Mouse (Mus musculus) spleen, postnatal 14 days (tissue): ENCODE data around the gene Drd5.

Source experiments
- DNase-seq, 2 experiments: peaks; one replicate each; pipeline ENCODE4 v3.0.0; 2021 to 2022; ENCODE audit warnings: low spot score in 2 of 2

Drd5 gene

DNA sequence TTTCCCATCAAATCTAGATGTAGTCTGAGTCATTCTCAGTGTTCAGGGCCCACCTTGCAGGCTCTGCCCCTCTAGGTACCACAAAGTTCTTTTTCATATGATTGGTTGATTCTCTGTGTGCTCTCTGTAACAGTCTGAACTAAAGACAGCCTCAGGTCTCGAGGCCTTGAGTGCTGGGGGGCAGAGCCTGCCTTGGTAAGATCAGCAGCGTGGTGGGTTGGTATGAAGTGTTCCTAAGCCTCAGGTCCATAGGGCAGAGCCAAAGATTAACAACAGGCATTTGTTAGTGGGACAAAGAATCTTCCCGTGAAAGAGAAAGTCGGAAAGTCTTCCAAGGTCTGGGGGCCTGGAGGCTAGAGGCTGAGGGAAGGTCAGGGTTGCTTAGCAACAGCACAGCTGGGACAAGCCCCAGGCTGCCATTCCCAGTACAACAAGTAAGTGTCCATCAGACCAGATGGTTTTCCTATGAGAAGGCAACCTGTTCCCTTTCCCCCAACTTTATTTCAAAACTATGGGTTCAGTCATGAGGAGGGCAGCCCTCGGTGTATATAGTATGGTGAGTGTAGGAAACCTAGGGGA lies 31.3 kb downstream of the Drd5 start:
- DNase-seq = no peak

DNA sequence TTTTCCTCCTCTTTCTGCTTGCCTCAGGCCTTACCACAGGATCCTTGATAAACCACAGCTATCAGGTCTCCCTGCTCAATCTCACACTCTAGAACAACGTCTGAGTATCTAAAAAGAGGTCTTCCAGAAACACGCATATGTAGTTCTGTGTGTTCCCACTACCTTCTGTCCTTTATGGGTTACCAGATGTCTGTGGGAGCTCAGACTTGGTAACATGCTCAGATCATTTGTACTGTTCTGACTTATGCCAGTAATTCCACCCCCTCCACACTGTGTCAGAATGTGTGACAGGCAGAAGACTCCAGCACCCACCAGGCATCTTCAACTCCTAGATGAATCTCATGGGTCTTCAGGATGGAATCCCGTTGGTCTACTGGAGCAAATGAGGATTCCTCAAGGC lies 37.8 kb downstream of the Drd5 start:
- no peak for DNase-seq

DNA sequence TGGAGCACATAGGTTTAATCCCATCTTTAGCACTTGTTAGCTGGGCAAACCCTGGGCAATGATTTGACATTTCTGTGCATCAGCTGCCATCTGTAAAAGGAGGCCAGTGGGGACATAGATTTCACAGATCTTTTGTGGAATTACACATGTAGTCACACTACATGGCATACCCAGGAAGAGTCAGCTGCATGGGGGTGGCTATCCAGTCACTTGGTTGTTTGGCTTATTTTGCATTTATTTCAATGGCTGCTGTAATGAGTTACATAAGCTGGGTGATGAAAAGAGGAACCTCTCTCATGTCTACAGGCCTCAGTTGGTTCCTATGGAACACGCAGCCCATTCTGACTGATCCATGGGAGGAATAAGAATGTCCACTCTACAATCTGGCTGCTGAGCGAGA lies 40.5 kb downstream of the Drd5 start:
- no peak for DNase-seq

DNA sequence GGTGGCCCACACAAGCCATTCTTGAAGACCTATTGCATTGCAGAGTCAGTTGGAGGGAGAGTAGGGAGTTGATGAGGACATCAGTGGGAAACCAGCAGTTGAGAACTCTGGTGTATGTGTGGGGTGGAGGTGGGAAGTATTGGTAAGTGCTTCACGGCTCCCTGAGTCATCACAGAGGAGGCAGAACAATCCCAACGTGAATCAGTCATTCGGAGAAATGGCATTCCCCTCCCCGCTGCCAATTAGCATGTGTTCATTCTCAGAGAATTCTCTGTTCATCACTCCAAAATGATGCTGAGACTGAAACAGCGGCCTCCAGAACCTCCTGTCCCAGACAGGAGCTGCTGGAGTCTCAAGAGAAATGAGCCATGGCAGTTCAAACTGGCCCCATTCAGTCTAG lies 45.2 kb downstream of the Drd5 start:
- DNase-seq = no peak

DNA sequence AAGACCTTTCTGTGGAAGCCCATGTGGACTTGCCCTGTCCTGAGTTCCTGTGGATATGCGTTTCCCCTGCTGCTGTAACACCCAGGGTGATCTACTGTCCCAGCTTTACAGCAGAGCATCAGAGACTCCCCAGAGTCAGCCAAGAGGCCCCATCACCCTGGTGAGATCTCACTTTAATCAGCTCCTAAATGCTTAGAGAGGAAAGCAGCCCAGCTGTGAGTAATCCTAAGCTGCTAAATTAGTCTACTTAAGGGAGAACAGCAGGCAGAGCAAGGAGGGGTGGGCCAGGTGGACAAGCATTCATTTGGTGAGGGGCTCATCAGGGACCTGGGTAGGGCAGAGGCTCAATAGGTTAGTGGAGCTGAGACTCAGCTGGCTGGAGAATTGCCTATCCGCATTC lies 46.4 kb downstream of the Drd5 start:
- DNase-seq = no peak

DNA sequence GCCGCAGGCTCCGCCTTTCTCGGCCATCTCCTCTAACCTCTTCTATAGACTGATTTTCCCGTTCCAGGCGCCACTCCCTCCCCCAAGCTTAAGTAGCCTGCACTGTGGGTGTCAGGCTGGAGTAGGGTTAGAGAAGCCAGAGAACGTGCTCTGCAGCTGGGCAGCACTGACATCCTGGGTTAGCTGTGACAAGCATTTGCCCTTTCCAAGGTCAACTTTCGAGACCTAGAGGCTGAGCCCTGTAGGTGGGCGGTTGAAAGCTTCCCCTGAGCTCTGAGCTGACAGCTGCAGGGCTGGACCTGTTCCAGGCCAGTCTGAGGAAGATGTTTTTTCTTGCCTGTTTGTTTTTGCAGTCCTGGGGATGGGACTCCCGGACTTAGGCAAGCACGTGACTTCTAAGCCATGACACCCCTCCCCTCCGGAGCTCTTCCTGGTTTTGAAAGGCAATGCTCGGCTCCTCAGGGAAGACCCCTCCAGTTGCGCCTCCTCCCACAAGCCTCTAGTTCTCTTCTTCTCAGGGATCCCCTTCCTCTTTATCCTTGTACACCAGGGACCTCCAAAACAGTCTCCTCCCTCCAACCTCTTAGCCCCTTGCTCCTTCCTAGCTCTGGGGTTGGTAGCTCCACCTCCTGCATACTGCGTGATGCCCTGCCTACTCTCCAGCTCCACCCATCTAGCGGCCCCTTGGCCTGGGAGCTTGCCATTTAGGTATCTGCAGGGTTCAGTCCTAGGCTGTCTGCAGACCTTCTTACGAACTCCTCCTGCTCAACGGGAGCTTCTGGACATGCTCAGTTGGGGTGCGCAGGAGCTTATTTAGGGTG lies 47.7 kb downstream of the Drd5 start:
- no peak for DNase-seq

DNA sequence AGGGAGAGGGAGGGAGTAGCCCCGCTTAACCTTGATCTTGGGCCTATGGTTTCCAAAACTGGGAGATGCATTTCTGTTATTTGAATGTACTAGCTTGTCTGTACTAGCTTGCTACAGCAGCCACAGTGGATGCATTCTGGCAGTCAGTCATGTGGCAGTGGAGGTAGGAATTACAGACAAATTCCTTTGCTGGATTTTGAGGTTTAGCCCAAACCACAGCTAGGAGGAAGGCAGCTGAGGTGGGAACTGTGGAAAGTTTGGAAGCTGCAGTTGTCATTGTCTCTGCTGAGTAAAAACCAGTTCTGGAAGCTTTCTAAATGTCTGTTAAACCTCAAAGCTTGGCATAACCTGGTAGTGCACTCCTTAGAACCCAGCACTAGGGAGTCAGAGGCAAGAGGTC lies 52.1 kb downstream of the Drd5 start:
- no peak for DNase-seq
